Comparison of ENCODE assay signal across 12 mouse cellular contexts in genomic region chr10:93113968-93114367, GRCm38 (mm10). TPM values are rescaled to one million over a fixed set of nuclear protein-coding genes. Genes with fewer than 3 reads are reported as not detected.
"Had no signal": no experiment of that assay in that cellular context is flagged by ENCODE, and none has a peak within 500 bp of the region (broad histone marks: within the 10 kb centered on the region; RNA-seq: fewer than 3 reads in every experiment).

No protein-coding gene starts in this region.

- H3K36me3 ChIP-seq: liver, embryonic 13.5 days had no signal

- H3K4me2 ChIP-seq: liver, embryonic 13.5 days; midbrain, embryonic 11.5 days had no signal

- H3K9ac ChIP-seq: liver, embryonic 13.5 days had no signal

- H3K27ac ChIP-seq: liver, embryonic 13.5 days had no signal

- H3K9me3 ChIP-seq: liver, embryonic 13.5 days had no signal

- H3K4me3 ChIP-seq: liver, embryonic 13.5 days had no signal

- H3K27me3 ChIP-seq: liver, embryonic 13.5 days had no signal

- DNase-seq: kidney, adult 18-20 months; kidney, adult 9 months; kidney, postnatal 14 days; kidney, postnatal 4 days; liver, embryonic 13.5 days; lung, adult 2 months; lung, postnatal 14 days; midbrain, embryonic 14.5 days; thymus, adult 18-20 months; thymus, postnatal 36 days had no signal

RNA-seq across cellular contexts. Expression of gene Cfap54, which starts 32.5 kb away (rescaled TPM):
- polyA plus RNA-seq: liver, embryonic 16.5 days had no signal
